In genomic region chr19:8786008-8786781, GRCm38 (mm10) we compare ENCODE assay signal across 8 mouse cellular contexts. TPM values are rescaled to one million over a fixed set of nuclear protein-coding genes. Genes with fewer than 3 reads are reported as not detected.
DNase-seq lines count a peak whose midpoint lies in the region; ATAC-seq lines count a peak whose summit lies in the region.

Gene Taf6l, minus strand, starts transcription at chr19:8786417.

- ATAC-seq in CD4-positive, CD25-positive, alpha-beta regulatory T cell, adult 4 months, result peak; percentile 100
- ATAC-seq in heart, embryonic 14.5 days (ENCODE audit: insufficient number of reproducible peaks, insufficient read depth, low FRiP score, low read depth), result peak; percentile 99
- peak; percentile 99 for ATAC-seq in liver, embryonic 13.5 days (ENCODE audit: low read depth)
- peak; percentile 99 for ATAC-seq in stomach, embryonic 16.5 days (ENCODE audit: insufficient read depth, low FRiP score)

- H3K9me3 ChIP-seq in heart, embryonic 14.5 days (ENCODE audit: control insufficient read depth, low read length), result no peaks in the 10 kb centered on the region
- no peaks in the 10 kb centered on the region for H3K9me3 ChIP-seq in liver, embryonic 13.5 days (replicated peaks)
- no peaks in the 10 kb centered on the region for H3K9me3 ChIP-seq in stomach, embryonic 16.5 days (replicated peaks; ENCODE audit: control insufficient read depth, low read length)

- peak within 1 kb of the TSS; percentile 86 for H3K4me2 ChIP-seq in heart, embryonic 14.5 days (ENCODE audit: low read length)
- peak within 1 kb of the TSS; percentile 89 for H3K4me2 ChIP-seq in liver, embryonic 13.5 days
- H3K4me2 ChIP-seq in stomach, embryonic 16.5 days (ENCODE audit: low read depth, low read length), result peak within 1 kb of the TSS; percentile 66

- peak within 1 kb of the TSS; percentile 79 for H3K9ac ChIP-seq in heart, embryonic 14.5 days (ENCODE audit: low read length)
- H3K9ac ChIP-seq in liver, embryonic 13.5 days, result peak within 1 kb of the TSS; percentile 87
- H3K9ac ChIP-seq in stomach, embryonic 16.5 days (ENCODE audit: low read length), result peak within 1 kb of the TSS; percentile 80

- 0 out of 4 replicates have a peak, but pooled peaks cover 0 to 6% of the 10 kb centered on the region in 2 experiments for H3K4me1 ChIP-seq in heart, embryonic 14.5 days (ENCODE audit: control insufficient read depth in 2 of 2, insufficient read depth in 2 of 2, low read length in 2 of 2)
- H3K4me1 ChIP-seq in liver, embryonic 13.5 days (replicated peaks), result peaks cover 22% of the 10 kb centered on the region
- peaks cover 7% of the 10 kb centered on the region; the same call in 1 of the 2 replicates for H3K4me1 ChIP-seq in stomach, embryonic 16.5 days (ENCODE audit: control insufficient read depth, insufficient read depth, low read length)

- H3K27ac ChIP-seq in heart, embryonic 14.5 days (replicated peaks in 1 of 2; ENCODE audit: control insufficient read depth in 1 of 2, insufficient read depth in 1 of 2, low read depth in 2 of 2, low read length in 2 of 2), result peak within 1 kb of the TSS; percentile 35 to 80; a peak in 3 of 4 replicates
- peak within 1 kb of the TSS; percentile 87 for H3K27ac ChIP-seq in liver, embryonic 13.5 days
- peak within 1 kb of the TSS; percentile 77 for H3K27ac ChIP-seq in stomach, embryonic 16.5 days (ENCODE audit: low read length)

- H3K4me3 ChIP-seq in heart, embryonic 14.5 days (ENCODE audit: control insufficient read depth in 1 of 2, insufficient read depth in 1 of 2, low read depth in 1 of 2, low read length in 2 of 2), result peak within 1 kb of the TSS; percentile 67 to 85
- H3K4me3 ChIP-seq in liver, embryonic 13.5 days (replicated peaks), result peak within 1 kb of the TSS; percentile 79
- peak within 1 kb of the TSS; percentile 61 for H3K4me3 ChIP-seq in stomach, embryonic 16.5 days (replicated peaks; ENCODE audit: low read length)

- under 1% methylated on average over 32 of the region's 32 CpGs for WGBS in heart, embryonic 14.5 days
- WGBS in liver, embryonic 13.5 days (ENCODE audit: insufficient replicate concordance), result 1% methylated on average over 32 of the region's 32 CpGs
- under 1% methylated on average over 32 of the region's 32 CpGs for WGBS in stomach, embryonic 16.5 days

- H3K27me3 ChIP-seq in heart, embryonic 14.5 days (ENCODE audit: control insufficient read depth, insufficient read depth, low read length), result no peaks in the 10 kb centered on the region
- no peaks in the 10 kb centered on the region for H3K27me3 ChIP-seq in liver, embryonic 13.5 days
- H3K27me3 ChIP-seq in stomach, embryonic 16.5 days (ENCODE audit: control insufficient read depth, insufficient read depth, low read length), result no peaks in the 10 kb centered on the region

- DNase-seq in c-Kit-negative CD71-positive TER-119-positive erythroid progenitor cells, embryonic 14.5 days (ENCODE audit: low read depth, low spot score), result peak; percentile 92
- peak; percentile 89 for DNase-seq in fibroblast of lung, adult 2 months (ENCODE audit: low read depth)
- peak; percentile 96 for DNase-seq in kidney, postnatal 14 days
- DNase-seq in liver, embryonic 13.5 days, result peak; percentile 94
- DNase-seq in neural tube, embryonic 10.5 days (ENCODE audit: extremely low spot score, low spot score), result peak; percentile 89

- peaks cover 26% of the 10 kb centered on the region for H3K36me3 ChIP-seq in heart, embryonic 14.5 days (ENCODE audit: control insufficient read depth, insufficient read depth, low read length)
- peaks cover 31% of the 10 kb centered on the region for H3K36me3 ChIP-seq in liver, embryonic 13.5 days
- H3K36me3 ChIP-seq in stomach, embryonic 16.5 days (ENCODE audit: control insufficient read depth, insufficient read depth, low read length), result peaks cover 4% of the 10 kb centered on the region; the same call in 1 of the 2 replicates

RNA-seq across cellular contexts. Expression of gene Taf6l, which starts in this region (rescaled TPM):
- 1 to 10 TPM; 5.4 to 6.5 TPM for polyA plus RNA-seq in CD4-positive, CD25-positive, alpha-beta regulatory T cell, adult 4 months (2017; shearing (Covaris generic))
- 10.8 and 10.9 TPM in 2 replicates for polyA plus RNA-seq in heart, embryonic 14.5 days (2014; fragmentation: Nextera tagmentation; extraction: Ambion mirVana)
- 16.6 and 17.2 TPM in 2 replicates for polyA plus RNA-seq in liver, embryonic 13.5 days (2015; fragmentation: Nextera tagmentation; extraction: Ambion mirVana)
- polyA plus RNA-seq in stomach, embryonic 16.5 days (2015; fragmentation: Nextera tagmentation; extraction: Ambion mirVana), result 17.1 and 19.8 TPM in 2 replicates

Comparison
In these comparisons a context has a peak if more than half of its experiments do, and no peak if none do; other contexts are left out.
1. Peak in every context shown above with its lines: DNase-seq, ATAC-seq, H3K4me3 ChIP-seq and H3K27ac ChIP-seq.